Mouse (Mus musculus): ENCODE measurements around the gene Trpc5. TPM values are rescaled to one million over a fixed set of nuclear protein-coding genes. Genes with fewer than 3 reads are reported as not detected.

Gene Trpc5
- 0.31 and 0.54 TPM in 2 replicates for polyA plus RNA-seq (2014; fragmentation: Nextera tagmentation; extraction: Ambion mirVana)

- Histone ChIP-seq H3K36me3 (ENCODE audit: control insufficient read depth, insufficient read depth, low read length) (no peaks in the 10 kb centered on the region), H3K9me3 (ENCODE audit: control insufficient read depth, low read length) (no peaks in the 10 kb centered on the region), H3K27ac (ENCODE audit: low read depth, low read length) (no peak within 1 kb of the TSS), H3K4me1 (replicated peaks; ENCODE audit: control insufficient read depth, insufficient read depth, low read length) (no peaks in the 10 kb centered on the region), H3K4me3 (ENCODE audit: low read depth, low read length) (peak within 1 kb of the TSS; percentile 43), H3K9ac (ENCODE audit: low read depth, low read length) (peak within 1 kb of the TSS; percentile 40; the same call in 1 of the 2 replicates), H3K27me3 (ENCODE audit: control insufficient read depth, insufficient read depth, low read length) (peaks cover 10% of the 10 kb centered on the region; the same call in 1 of the 2 replicates), H3K4me2 (replicated peaks; ENCODE audit: low read depth, low read length) (peak within 1 kb of the TSS; percentile 59)
- ATAC-seq (ENCODE audit: low FRiP score), result no peak
- 25% methylated on average over 1 of the region's 1 CpGs for WGBS
- no peak for DNase-seq (ENCODE audit: low spot score)
Measured at GRCm38 (mm10) chrX:144688142-144688206, at the start of gene Trpc5. TSS of gene Trpc5 (minus strand) at chrX:144688180.

- no peak overlapping the region for H3K9ac ChIP-seq (ENCODE audit: low read depth, low read length)
- 93% methylated on average over 1 of the region's 1 CpGs for WGBS
- no peak overlapping the region for H3K27ac ChIP-seq (ENCODE audit: low read depth, low read length)
- no peak for ATAC-seq (ENCODE audit: low FRiP score)
- H3K4me3 ChIP-seq (ENCODE audit: low read depth, low read length), result no peak overlapping the region
- H3K27me3 ChIP-seq (ENCODE audit: control insufficient read depth, insufficient read depth, low read length), result no peaks in the 10 kb centered on the region
- H3K36me3 ChIP-seq (ENCODE audit: control insufficient read depth, insufficient read depth, low read length), result no peaks in the 10 kb centered on the region
- no peaks in the 10 kb centered on the region for H3K9me3 ChIP-seq (ENCODE audit: control insufficient read depth, low read length)
- no peak for DNase-seq (ENCODE audit: low spot score)
- no peak overlapping the region for H3K4me2 ChIP-seq (replicated peaks; ENCODE audit: low read depth, low read length)
- no peaks in the 10 kb centered on the region for H3K4me1 ChIP-seq (replicated peaks; ENCODE audit: control insufficient read depth, insufficient read depth, low read length)
Measured at GRCm38 (mm10) chrX:144716330-144716729, 28.4 kb upstream of the Trpc5 start.

GRCm38 (mm10) chrX:144689859-144690181, 1.8 kb upstream of the Trpc5 start:
- peak; percentile 17 for DNase-seq (ENCODE audit: low spot score)
- no peaks in the 10 kb centered on the region for H3K36me3 ChIP-seq (ENCODE audit: control insufficient read depth, insufficient read depth, low read length)
- peak overlapping the region; percentile 11; the same call in 1 of the 2 replicates for H3K4me2 ChIP-seq (replicated peaks; ENCODE audit: low read depth, low read length)
- no peak overlapping the region for H3K9ac ChIP-seq (ENCODE audit: low read depth, low read length)
- no peaks in the 10 kb centered on the region for H3K9me3 ChIP-seq (ENCODE audit: control insufficient read depth, low read length)
- no peak overlapping the region for H3K4me3 ChIP-seq (ENCODE audit: low read depth, low read length)
- H3K27ac ChIP-seq (ENCODE audit: low read depth, low read length), result no peak overlapping the region
- ATAC-seq (ENCODE audit: low FRiP score), result no peak
- WGBS, result 9% methylated on average over 7 of the region's 7 CpGs
- no peaks in the 10 kb centered on the region for H3K4me1 ChIP-seq (replicated peaks; ENCODE audit: control insufficient read depth, insufficient read depth, low read length)
- H3K27me3 ChIP-seq (ENCODE audit: control insufficient read depth, insufficient read depth, low read length), result peaks cover 10% of the 10 kb centered on the region; the same call in 1 of the 2 replicates

- no peaks in the 10 kb centered on the region for H3K4me1 ChIP-seq (replicated peaks; ENCODE audit: control insufficient read depth, insufficient read depth, low read length)
- H3K36me3 ChIP-seq (ENCODE audit: control insufficient read depth, insufficient read depth, low read length), result no peaks in the 10 kb centered on the region
- H3K4me2 ChIP-seq (replicated peaks; ENCODE audit: low read depth, low read length), result peak overlapping the region; percentile 59
- DNase-seq (ENCODE audit: low spot score) (peak; percentile 31), ATAC-seq (ENCODE audit: low FRiP score) (peak; percentile 81)
- no peaks in the 10 kb centered on the region for H3K9me3 ChIP-seq (ENCODE audit: control insufficient read depth, low read length)
- no peak overlapping the region for H3K27ac ChIP-seq (ENCODE audit: low read depth, low read length)
- H3K27me3 ChIP-seq (ENCODE audit: control insufficient read depth, insufficient read depth, low read length), result peaks cover 10% of the 10 kb centered on the region; the same call in 1 of the 2 replicates
- H3K9ac ChIP-seq (ENCODE audit: low read depth, low read length), result peak overlapping the region; percentile 40; the same call in 1 of the 2 replicates
- H3K4me3 ChIP-seq (ENCODE audit: low read depth, low read length), result peak overlapping the region; percentile 43
- WGBS, result 12% methylated on average over 17 of the region's 21 CpGs
Measured at GRCm38 (mm10) chrX:144689119-144689858, 1.3 kb upstream of the Trpc5 start.

GRCm38 (mm10) chrX:144688207-144689118, 483 bp upstream of the Trpc5 start, which contains the start of gene Rtl4:
TSS of gene Rtl4 (plus strand) at chrX:144688907.
- peak; percentile 88 for ATAC-seq (ENCODE audit: low FRiP score)
- peaks cover 10% of the 10 kb centered on the region; the same call in 1 of the 2 replicates for H3K27me3 ChIP-seq (ENCODE audit: control insufficient read depth, insufficient read depth, low read length)

GRCm38 (mm10) chrX:144687742-144688141, 238 bp downstream of the Trpc5 start:
- Histone ChIP-seq H3K9ac (ENCODE audit: low read depth, low read length) (no peak overlapping the region), H3K4me3 (ENCODE audit: low read depth, low read length) (peak overlapping the region; percentile 43; the same call in 1 of the 2 replicates), H3K27me3 (ENCODE audit: control insufficient read depth, insufficient read depth, low read length) (peaks cover 10% of the 10 kb centered on the region; the same call in 1 of the 2 replicates), H3K27ac (ENCODE audit: low read depth, low read length) (no peak overlapping the region), H3K9me3 (ENCODE audit: control insufficient read depth, low read length) (no peaks in the 10 kb centered on the region), H3K4me1 (replicated peaks; ENCODE audit: control insufficient read depth, insufficient read depth, low read length) (no peaks in the 10 kb centered on the region), H3K4me2 (replicated peaks; ENCODE audit: low read depth, low read length) (peak overlapping the region; percentile 59), H3K36me3 (ENCODE audit: control insufficient read depth, insufficient read depth, low read length) (no peaks in the 10 kb centered on the region)
- 19% methylated on average over 20 of the region's 20 CpGs for WGBS
- ATAC-seq (ENCODE audit: low FRiP score), result no peak
- DNase-seq (ENCODE audit: low spot score), result peak; percentile 18

More at GRCm38 (mm10) chrX:144688207-144689118, 483 bp upstream of the Trpc5 start, which contains the start of gene Rtl4:
- H3K4me3 ChIP-seq (ENCODE audit: low read depth, low read length), result peak within 1 kb of the TSS; percentile 43
- DNase-seq (ENCODE audit: low spot score), result no peak
- H3K9me3 ChIP-seq (ENCODE audit: control insufficient read depth, low read length), result no peaks in the 10 kb centered on the region
- H3K4me1 ChIP-seq (replicated peaks; ENCODE audit: control insufficient read depth, insufficient read depth, low read length), result no peaks in the 10 kb centered on the region
- no peak within 1 kb of the TSS for H3K27ac ChIP-seq (ENCODE audit: low read depth, low read length)
- H3K36me3 ChIP-seq (ENCODE audit: control insufficient read depth, insufficient read depth, low read length), result no peaks in the 10 kb centered on the region
- WGBS, result 17% methylated on average over 12 of the region's 31 CpGs
- H3K9ac ChIP-seq (ENCODE audit: low read depth, low read length), result peak within 1 kb of the TSS; percentile 40; the same call in 1 of the 2 replicates
- H3K4me2 ChIP-seq (replicated peaks; ENCODE audit: low read depth, low read length), result peak within 1 kb of the TSS; percentile 59

- H3K9me3 ChIP-seq (ENCODE audit: control insufficient read depth, low read length), result no peaks in the 10 kb centered on the region
- H3K4me1 ChIP-seq (replicated peaks; ENCODE audit: control insufficient read depth, insufficient read depth, low read length), result no peaks in the 10 kb centered on the region
- no peak for ATAC-seq (ENCODE audit: low FRiP score)
- DNase-seq (ENCODE audit: low spot score), result no peak
- no peaks in the 10 kb centered on the region for H3K36me3 ChIP-seq (ENCODE audit: control insufficient read depth, insufficient read depth, low read length)
- H3K4me3 ChIP-seq (ENCODE audit: low read depth, low read length), result no peak overlapping the region
- 84% methylated on average over 2 of the region's 2 CpGs for WGBS
- no peaks in the 10 kb centered on the region for H3K27me3 ChIP-seq (ENCODE audit: control insufficient read depth, insufficient read depth, low read length)
- no peak overlapping the region for H3K4me2 ChIP-seq (replicated peaks; ENCODE audit: low read depth, low read length)
- no peak overlapping the region for H3K9ac ChIP-seq (ENCODE audit: low read depth, low read length)
- H3K27ac ChIP-seq (ENCODE audit: low read depth, low read length), result no peak overlapping the region
Measured at GRCm38 (mm10) chrX:144652196-144652595, 35.8 kb downstream of the Trpc5 start.

GRCm38 (mm10) chrX:144645394-144645793, 42.6 kb downstream of the Trpc5 start:
- Histone ChIP-seq H3K27me3 (ENCODE audit: control insufficient read depth, insufficient read depth, low read length) (no peaks in the 10 kb centered on the region), H3K4me3 (ENCODE audit: low read depth, low read length) (no peak overlapping the region), H3K4me2 (replicated peaks; ENCODE audit: low read depth, low read length) (no peak overlapping the region), H3K36me3 (ENCODE audit: control insufficient read depth, insufficient read depth, low read length) (no peaks in the 10 kb centered on the region), H3K4me1 (replicated peaks; ENCODE audit: control insufficient read depth, insufficient read depth, low read length) (no peaks in the 10 kb centered on the region), H3K27ac (ENCODE audit: low read depth, low read length) (no peak overlapping the region), H3K9me3 (ENCODE audit: control insufficient read depth, low read length) (no peaks in the 10 kb centered on the region), H3K9ac (ENCODE audit: low read depth, low read length) (no peak overlapping the region)
- DNase-seq (ENCODE audit: low spot score) (peak; percentile 5), ATAC-seq (ENCODE audit: low FRiP score) (no peak)
- WGBS, result 40% methylated on average over 1 of the region's 1 CpGs
